Mouse (Mus musculus): ENCODE measurements around the gene Tmem50b.

Gene Tmem50b

GRCm38 (mm10) chr16:91568960-91569359 lies 28.6 kb downstream of the Tmem50b start:
- in situ Hi-C loops (cut with MboI, MseI): no loop called here

- in situ Hi-C loops (cut with MboI, MseI): no loop called here
Measured at GRCm38 (mm10) chr16:91566002-91566401, 31.6 kb downstream of the Tmem50b start.

- in situ Hi-C loops (cut with MboI, MseI): no loop called here
Measured at GRCm38 (mm10) chr16:91565292-91565951, 32.2 kb downstream of the Tmem50b start.

GRCm38 (mm10) chr16:91564580-91565291 lies 32.9 kb downstream of the Tmem50b start:
- in situ Hi-C loops (cut with MboI, MseI): no loop called here

- in situ Hi-C loops (cut with MboI, MseI): no loop called here
Measured at GRCm38 (mm10) chr16:91561541-91562457, 35.8 kb downstream of the Tmem50b start.

GRCm38 (mm10) chr16:91561099-91561498 lies 36.5 kb downstream of the Tmem50b start:
- in situ Hi-C loops (cut with MboI, MseI): no loop called here

- in situ Hi-C loops (cut with MboI, MseI): no loop called here
Measured at GRCm38 (mm10) chr16:91557693-91558092, 39.9 kb downstream of the Tmem50b start.

GRCm38 (mm10) chr16:91557214-91557613 lies 40.4 kb downstream of the Tmem50b start:
- in situ Hi-C loops (cut with MboI, MseI): no loop called here

- in situ Hi-C loops (cut with MboI, MseI): no loop called here
Measured at GRCm38 (mm10) chr16:91556659-91557058, 40.9 kb downstream of the Tmem50b start.

GRCm38 (mm10) chr16:91555017-91555605 lies 42.5 kb downstream of the Tmem50b start:
- in situ Hi-C loops (cut with MboI, MseI): no loop called here

GRCm38 (mm10) chr16:91553625-91554024 lies 44.0 kb downstream of the Tmem50b start:
- in situ Hi-C loops (cut with MboI, MseI): loop anchor here (5.0 kb wide), 1 partner anchor 34 kb away; no protein-coding TSS in a partner anchor

- in situ Hi-C loops (cut with MboI, MseI): loop anchor here (5.0 kb wide), 1 partner anchor 35 kb away; no protein-coding TSS in a partner anchor
Measured at GRCm38 (mm10) chr16:91552072-91552471, 45.5 kb downstream of the Tmem50b start.

GRCm38 (mm10) chr16:91551081-91551524 lies 46.5 kb downstream of the Tmem50b start:
- in situ Hi-C loops (cut with MboI, MseI): loop anchor here (5.0 kb wide), 1 partner anchor 36 kb away; no protein-coding TSS in a partner anchor

GRCm38 (mm10) chr16:91549616-91550015 lies 48.0 kb downstream of the Tmem50b start:
- in situ Hi-C loops (cut with MboI, MseI): loop anchor here (5.0 to 10.0 kb wide), 2 partner anchors 38 to 505 kb away; partner anchors contain the start of gene Paxbp1

GRCm38 (mm10) chr16:91548996-91549395 lies 48.6 kb downstream of the Tmem50b start:
- in situ Hi-C loops (cut with MboI, MseI): loop anchor here (10.0 kb wide), 1 partner anchor 504 kb away; the partner anchor contains the start of gene Paxbp1

GRCm38 (mm10) chr16:91548586-91548985 lies 49.0 kb downstream of the Tmem50b start:
- in situ Hi-C loops (cut with MboI, MseI): loop anchor here (10.0 kb wide), 1 partner anchor 504 kb away; the partner anchor contains the start of gene Paxbp1

- in situ Hi-C loops (cut with MboI, MseI): loop anchor here (10.0 kb wide), 1 partner anchor 503 kb away; the partner anchor contains the start of gene Paxbp1
Measured at GRCm38 (mm10) chr16:91547974-91548373, 49.6 kb downstream of the Tmem50b start.

GRCm38 (mm10) chr16:91546836-91547741 lies 50.5 kb downstream of the Tmem50b start, which contains the start of gene Ifngr2:
Ifngr2 (plus strand) TSS chr16:91547072.
- in situ Hi-C loops (cut with MboI, MseI): loop anchor here (10.0 kb wide), 1 partner anchor 502 kb away; the partner anchor contains the start of gene Paxbp1

- in situ Hi-C loops (cut with MboI, MseI): loop anchor here (10.0 kb wide), 1 partner anchor 502 kb away; the partner anchor contains the start of gene Paxbp1
Measured at GRCm38 (mm10) chr16:91546391-91546835, 51.2 kb downstream of the Tmem50b start.

All from T-helper 2 cell (primary cell).